Mouse (Mus musculus): ENCODE measurements around the gene Slc39a11.

- TF ChIP-seq POLR2A (IDR thresholded peaks at IDR 0.05; ENCODE audit: borderline replicate concordance, extremely low read depth, low read depth, low read length), result no peak
- no peak for TF ChIP-seq CTCF (IDR thresholded peaks at IDR 0.05; ENCODE audit: insufficient read depth, low read length)
These were observed 258.2 kb downstream of the Slc39a11 start for GRCm38 (mm10) chr11:113391664-113392063.
